Mouse (Mus musculus) hindbrain, embryonic 15.5 days (tissue): ENCODE data around the gene Map2k4. TPM values are rescaled to one million over a fixed set of nuclear protein-coding genes. Genes with fewer than 3 reads are reported as not detected.
A peak's percentile ranks its signal among the peaks of the same experiment; 100 is the strongest.

Experiments used
- ATAC-seq: fragments of 200-750 bp; cut with Nextera tagmentation; 2 replicates; pipeline ENCODE4 v1.8.0; 2017; ENCODE audit warnings: low read depth, moderate number of reproducible peaks, moderate TSS enrichment; ENCODE audit not compliant: low FRiP score
- H3K27ac ChIP-seq: fragments of 300-500 bp; sonication (generic); replicated peaks from 2 replicates; pipeline ENCODE4 v1.5.1; 2015; ENCODE audit warnings: mild to moderate bottlenecking, inconsistent platforms
- H3K27me3 ChIP-seq: fragments of 300-500 bp; sonication (generic); 2 replicates; pipeline ENCODE4 v1.6.1; 2015; ENCODE audit warnings: control low read depth, inconsistent platforms
- H3K36me3 ChIP-seq: fragments of 300-500 bp; sonication (generic); 2 replicates; pipeline ENCODE4 v1.6.1; 2015; ENCODE audit warnings: control low read depth, inconsistent platforms
- H3K4me1 ChIP-seq: fragments of 300-500 bp; sonication (generic); replicated peaks from 2 replicates; pipeline ENCODE4 v1.6.1; 2015; ENCODE audit warnings: control low read depth, inconsistent platforms
- H3K4me2 ChIP-seq: fragments of 300-500 bp; sonication (generic); 2 replicates; pipeline ENCODE4 v1.6.1; 2015; ENCODE audit warnings: moderate library complexity, mild to moderate bottlenecking, inconsistent platforms
- H3K4me3 ChIP-seq: fragments of 300-500 bp; sonication (generic); 2 replicates; pipeline ENCODE4 v1.5.1; 2015; ENCODE audit warnings: mild to moderate bottlenecking, inconsistent platforms
- H3K9ac ChIP-seq: fragments of 300-500 bp; sonication (generic); 2 replicates; pipeline ENCODE4 v1.6.1; 2015; ENCODE audit warnings: inconsistent platforms
- H3K9me3 ChIP-seq: fragments of 300-500 bp; sonication (generic); 2 replicates; pipeline ENCODE4 v1.6.1; 2016; ENCODE audit warnings: control low read depth, inconsistent platforms
- WGBS: fragments of 180-500 bp; shearing (Covaris S2); methylation state at CpG from one replicate; pipeline ENCODE4 v1.1.7; 2015; 5-methylcytosine and 5-hydroxymethylcytosine counted together
- polyA plus RNA-seq: library from polyadenylated mRNA; unstranded; fragments of >200 nt; fragmentation: Nextera tagmentation; extraction: Ambion mirVana; gene quantifications from 2 replicates; pipeline ENCODE4 v1.2.1, GENCODE M21; 2015

The Map2k4 gene
- polyA plus RNA-seq, 1 experiment from 2014 or later: 101 TPM

DNA sequence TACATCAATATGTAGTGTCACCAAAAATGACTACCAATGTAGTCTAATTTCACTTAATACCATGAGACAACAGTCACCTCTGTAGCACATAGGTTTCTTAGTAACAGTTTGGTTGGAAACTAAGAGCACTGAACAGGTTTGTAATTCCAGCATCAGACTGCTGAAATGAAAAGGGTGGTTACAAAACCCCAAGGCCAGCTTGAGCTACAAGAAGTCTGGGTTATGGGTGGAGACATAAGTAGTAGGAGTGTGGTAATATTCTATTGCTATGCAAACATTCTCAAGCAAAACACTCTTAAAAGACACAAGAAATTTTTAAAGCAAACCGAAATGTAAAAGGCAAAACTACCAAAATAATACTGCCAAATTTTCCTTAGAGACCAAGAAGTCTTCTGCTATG, 16.6 kb downstream of the Map2k4 start:
- Histone ChIP-seq H3K27me3 (no peaks in the 10 kb centered on the region), H3K36me3 (no peaks in the 10 kb centered on the region), H3K9ac (no peak overlapping the region), H3K4me3 (no peak overlapping the region), H3K9me3 (no peaks in the 10 kb centered on the region), H3K4me1 (peaks cover 5% of the 10 kb centered on the region), H3K4me2 (no peak overlapping the region), H3K27ac (no peak overlapping the region)
- WGBS: 95% methylated on average over 1 of the region's 1 CpGs
- ATAC-seq: no peak

- no peaks in the 10 kb centered on the region for H3K9me3 ChIP-seq
- no peak overlapping the region for H3K4me3 ChIP-seq
- ATAC-seq: no peak
- 66% methylated on average over 5 of the region's 5 CpGs for WGBS
- H3K27ac ChIP-seq: no peak overlapping the region
- H3K4me2 ChIP-seq: no peak overlapping the region
- H3K4me1 ChIP-seq: peaks cover 5% of the 10 kb centered on the region
- no peaks in the 10 kb centered on the region for H3K27me3 ChIP-seq
- no peak overlapping the region for H3K9ac ChIP-seq
- no peaks in the 10 kb centered on the region for H3K36me3 ChIP-seq
Observed at GRCm38 (mm10) chr11:65769990-65770389, 18.1 kb downstream of the Map2k4 start.

DNA sequence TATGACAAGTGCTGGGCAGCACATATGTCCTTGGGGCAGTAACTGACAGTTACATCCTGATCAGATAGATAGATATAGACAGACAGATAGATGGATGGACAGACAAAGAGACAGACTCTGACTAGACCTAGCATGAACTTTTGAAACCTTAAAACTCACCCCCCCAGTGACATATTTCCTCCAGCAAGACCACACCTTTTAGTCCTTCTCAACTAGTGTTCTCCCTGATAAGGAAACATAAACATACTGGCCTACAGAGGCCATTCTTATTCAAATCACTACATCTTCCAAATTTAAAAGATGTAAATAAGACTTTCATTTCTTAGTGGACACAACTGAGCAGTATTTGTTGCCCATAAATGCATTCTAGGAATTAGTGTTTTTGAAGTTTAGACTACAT, 19.7 kb downstream of the Map2k4 start:
- no peak overlapping the region for H3K4me3 ChIP-seq
- H3K4me1 ChIP-seq: peaks cover 5% of the 10 kb centered on the region
- H3K36me3 ChIP-seq: no peaks in the 10 kb centered on the region
- H3K4me2 ChIP-seq: no peak overlapping the region
- H3K9me3 ChIP-seq: no peaks in the 10 kb centered on the region
- H3K9ac ChIP-seq: no peak overlapping the region
- H3K27me3 ChIP-seq: no peaks in the 10 kb centered on the region
- no peak overlapping the region for H3K27ac ChIP-seq
- ATAC-seq: no peak

DNA sequence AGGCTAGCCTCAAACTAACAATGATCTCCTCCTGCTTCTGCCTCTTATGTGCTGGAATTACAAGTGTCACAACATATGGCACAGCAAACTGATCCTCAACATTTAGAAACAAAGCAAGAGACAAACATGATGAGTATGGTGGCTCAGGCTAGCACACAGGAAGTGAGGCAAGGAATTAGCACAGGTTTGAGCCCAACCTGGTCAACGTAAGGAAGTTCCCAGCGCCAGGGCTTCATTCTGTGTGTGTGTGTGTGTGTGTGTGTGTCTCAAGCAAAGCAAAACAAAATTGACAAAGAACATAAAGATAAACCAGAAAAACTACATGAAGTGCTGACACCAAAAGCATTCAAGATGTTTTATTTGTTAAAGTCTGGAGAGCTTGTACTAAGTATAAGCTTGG, 27.2 kb downstream of the Map2k4 start:
- Histone ChIP-seq H3K9ac (no peak overlapping the region), H3K36me3 (no peaks in the 10 kb centered on the region), H3K4me3 (no peak overlapping the region), H3K4me2 (no peak overlapping the region), H3K9me3 (no peaks in the 10 kb centered on the region), H3K27me3 (no peaks in the 10 kb centered on the region), H3K4me1 (no peaks in the 10 kb centered on the region), H3K27ac (no peak overlapping the region)
- no peak for ATAC-seq
- WGBS: 97% methylated on average over 2 of the region's 2 CpGs

- no peaks in the 10 kb centered on the region for H3K36me3 ChIP-seq
- ATAC-seq: no peak
- H3K9me3 ChIP-seq: no peaks in the 10 kb centered on the region
- H3K4me2 ChIP-seq: no peak overlapping the region
- no peaks in the 10 kb centered on the region for H3K27me3 ChIP-seq
- no peak overlapping the region for H3K27ac ChIP-seq
- no peaks in the 10 kb centered on the region for H3K4me1 ChIP-seq
- no peak overlapping the region for H3K9ac ChIP-seq
- WGBS: 94% methylated on average over 1 of the region's 1 CpGs
- no peak overlapping the region for H3K4me3 ChIP-seq
Observed at GRCm38 (mm10) chr11:65759350-65759749, 28.7 kb downstream of the Map2k4 start.

- Histone ChIP-seq H3K36me3 (no peaks in the 10 kb centered on the region), H3K9me3 (no peaks in the 10 kb centered on the region), H3K4me1 (no peaks in the 10 kb centered on the region), H3K27ac (no peak overlapping the region), H3K9ac (no peak overlapping the region), H3K27me3 (no peaks in the 10 kb centered on the region), H3K4me3 (no peak overlapping the region), H3K4me2 (no peak overlapping the region)
- no peak for ATAC-seq
- WGBS: 90% methylated on average over 4 of the region's 4 CpGs
Observed at GRCm38 (mm10) chr11:65754161-65754560, 33.9 kb downstream of the Map2k4 start.

GRCm38 (mm10) chr11:65753593-65753992, 34.5 kb downstream of the Map2k4 start:
- WGBS: 84% methylated on average over 2 of the region's 2 CpGs
- no peaks in the 10 kb centered on the region for H3K36me3 ChIP-seq
- H3K4me2 ChIP-seq: no peak overlapping the region
- no peak overlapping the region for H3K27ac ChIP-seq
- H3K4me3 ChIP-seq: no peak overlapping the region
- H3K9ac ChIP-seq: no peak overlapping the region
- ATAC-seq: no peak
- H3K4me1 ChIP-seq: no peaks in the 10 kb centered on the region
- no peaks in the 10 kb centered on the region for H3K9me3 ChIP-seq
- no peaks in the 10 kb centered on the region for H3K27me3 ChIP-seq

GRCm38 (mm10) chr11:65750546-65750945, 37.6 kb downstream of the Map2k4 start:
- peaks cover 9% of the 10 kb centered on the region for H3K4me1 ChIP-seq
- H3K9ac ChIP-seq: no peak overlapping the region
- no peaks in the 10 kb centered on the region for H3K36me3 ChIP-seq
- H3K9me3 ChIP-seq: no peaks in the 10 kb centered on the region
- no peak for ATAC-seq
- H3K27me3 ChIP-seq: no peaks in the 10 kb centered on the region
- no peak overlapping the region for H3K4me2 ChIP-seq
- H3K4me3 ChIP-seq: no peak overlapping the region
- WGBS: 93% methylated on average over 3 of the region's 3 CpGs
- no peak overlapping the region for H3K27ac ChIP-seq

DNA sequence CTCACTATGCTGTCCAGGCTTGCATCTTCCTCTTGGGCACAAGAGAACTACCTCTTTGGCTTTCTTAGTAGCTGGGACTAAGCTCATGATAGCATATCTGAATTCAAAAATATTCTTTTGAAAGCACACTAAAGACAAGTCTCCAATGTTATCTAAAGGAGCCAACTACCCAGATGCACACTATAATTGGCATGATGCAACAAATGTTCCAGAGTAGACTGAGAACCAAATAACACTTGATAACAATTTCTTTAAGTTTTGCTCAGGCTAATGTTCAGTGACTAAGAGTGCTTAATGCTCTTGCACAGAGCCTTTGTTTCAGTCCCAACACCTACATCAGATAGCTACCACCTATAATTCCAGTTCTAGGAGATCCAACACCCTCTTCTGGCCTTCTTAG, 40.7 kb downstream of the Map2k4 start:
- no peak overlapping the region for H3K27ac ChIP-seq
- peaks cover 15% of the 10 kb centered on the region for H3K4me1 ChIP-seq
- H3K27me3 ChIP-seq: no peaks in the 10 kb centered on the region
- H3K4me3 ChIP-seq: no peak overlapping the region
- no peak overlapping the region for H3K9ac ChIP-seq
- no peaks in the 10 kb centered on the region for H3K9me3 ChIP-seq
- no peak overlapping the region for H3K4me2 ChIP-seq
- no peaks in the 10 kb centered on the region for H3K36me3 ChIP-seq
- ATAC-seq: no peak

DNA sequence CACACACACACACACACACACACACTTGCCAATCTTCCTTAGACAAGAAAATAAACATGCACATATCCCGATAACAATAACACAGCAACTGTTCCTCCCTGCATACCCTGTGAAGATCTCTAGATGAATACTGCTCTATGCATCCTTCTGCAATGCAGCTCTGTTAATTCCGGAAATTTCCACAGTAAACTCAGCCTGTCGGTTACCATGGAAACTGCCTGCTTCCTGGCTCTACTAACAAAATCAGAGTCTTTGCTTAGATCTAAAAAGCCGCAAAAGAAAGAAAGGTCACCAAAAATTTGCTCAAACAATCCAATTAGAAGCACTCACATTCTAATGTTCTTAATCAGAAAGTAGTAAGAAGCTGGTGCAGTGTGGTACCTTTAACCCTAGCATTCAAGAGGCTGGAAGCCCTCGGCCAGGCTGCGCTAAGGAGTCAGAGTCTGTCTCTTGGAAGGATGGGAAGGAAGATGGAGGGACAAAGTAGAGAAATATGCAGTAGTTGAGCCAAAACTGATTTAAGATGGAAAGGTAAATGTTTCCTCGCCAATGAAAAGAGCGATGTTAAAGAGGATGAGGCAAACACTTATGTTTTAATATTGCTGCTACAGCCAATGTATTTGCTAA, 42.3 kb downstream of the Map2k4 start:
- peak overlapping the region; percentile 76 for H3K27ac ChIP-seq
- peak overlapping the region; percentile 29 for H3K4me2 ChIP-seq
- no peak overlapping the region for H3K9ac ChIP-seq
- no peaks in the 10 kb centered on the region for H3K9me3 ChIP-seq
- no peak overlapping the region for H3K4me3 ChIP-seq
- ATAC-seq: peak; percentile 65; the same call in 1 of the 2 replicates
- H3K36me3 ChIP-seq: no peaks in the 10 kb centered on the region
- H3K4me1 ChIP-seq: peaks cover 15% of the 10 kb centered on the region
- WGBS: 63% methylated on average over 8 of the region's 8 CpGs
- no peaks in the 10 kb centered on the region for H3K27me3 ChIP-seq

DNA sequence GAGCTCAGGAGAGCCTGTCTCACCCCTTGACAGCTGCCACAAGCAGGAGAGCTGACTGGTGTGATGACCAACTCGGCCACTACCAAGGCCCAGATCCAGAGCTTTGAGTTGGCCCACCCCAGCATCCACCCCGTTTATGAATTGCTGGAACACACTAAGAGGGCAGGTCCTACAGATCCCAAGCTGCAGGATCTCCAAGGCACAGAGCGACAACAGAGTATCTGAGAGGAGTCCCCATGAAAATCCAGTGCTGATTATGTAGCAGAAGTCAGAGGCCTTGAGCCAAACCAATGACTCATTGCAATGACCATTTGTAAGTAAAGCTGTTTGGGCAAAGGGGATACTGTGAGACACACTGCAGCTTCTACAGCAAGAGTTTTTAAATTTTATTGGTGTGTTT, 44.2 kb downstream of the Map2k4 start:
- Histone ChIP-seq H3K36me3 (no peaks in the 10 kb centered on the region), H3K4me3 (no peak overlapping the region), H3K27ac (no peak overlapping the region), H3K4me1 (peaks cover 15% of the 10 kb centered on the region), H3K4me2 (no peak overlapping the region), H3K9ac (no peak overlapping the region), H3K27me3 (no peaks in the 10 kb centered on the region), H3K9me3 (no peaks in the 10 kb centered on the region)
- 91% methylated on average over 3 of the region's 3 CpGs for WGBS
- no peak for ATAC-seq

DNA sequence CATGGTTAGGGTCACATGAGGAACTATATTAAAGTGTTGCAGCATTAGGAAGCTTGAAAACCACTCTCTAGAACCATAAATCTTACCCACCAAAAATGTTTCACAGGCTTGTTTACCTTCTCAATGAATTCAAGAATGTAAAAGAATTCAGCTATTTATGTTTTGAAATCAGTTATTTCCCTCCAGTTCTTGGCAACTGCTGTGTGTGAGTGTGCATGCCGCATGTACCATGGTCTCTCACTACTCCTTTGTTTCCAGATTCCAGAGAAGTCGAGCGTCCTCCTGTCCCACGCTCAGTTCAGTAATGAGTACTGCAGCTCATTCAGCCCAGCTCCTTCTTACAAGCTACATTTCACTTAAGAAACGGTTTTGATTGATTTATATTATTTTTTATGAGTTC, 47.3 kb downstream of the Map2k4 start:
- no peak overlapping the region for H3K4me2 ChIP-seq
- H3K9ac ChIP-seq: no peak overlapping the region
- 84% methylated on average over 5 of the region's 5 CpGs for WGBS
- H3K27me3 ChIP-seq: no peaks in the 10 kb centered on the region
- no peaks in the 10 kb centered on the region for H3K9me3 ChIP-seq
- no peaks in the 10 kb centered on the region for H3K36me3 ChIP-seq
- H3K27ac ChIP-seq: no peak overlapping the region
- peaks cover 8% of the 10 kb centered on the region for H3K4me1 ChIP-seq
- no peak for ATAC-seq
- no peak overlapping the region for H3K4me3 ChIP-seq

- H3K36me3 ChIP-seq: no peaks in the 10 kb centered on the region
- H3K27me3 ChIP-seq: no peaks in the 10 kb centered on the region
- no peak overlapping the region for H3K9ac ChIP-seq
- peaks cover 4% of the 10 kb centered on the region for H3K4me1 ChIP-seq
- H3K9me3 ChIP-seq: no peaks in the 10 kb centered on the region
- no peak overlapping the region for H3K4me2 ChIP-seq
- no peak overlapping the region for H3K4me3 ChIP-seq
- ATAC-seq: no peak
- WGBS: 85% methylated on average over 2 of the region's 2 CpGs
- no peak overlapping the region for H3K27ac ChIP-seq
Observed at GRCm38 (mm10) chr11:65740390-65740789, 47.7 kb downstream of the Map2k4 start.
